Mouse (Mus musculus) lung, postnatal 4 days (tissue): ENCODE measurements around the gene Vwf.
A peak's percentile ranks its signal among the peaks of the same experiment; 100 is the strongest.

Experiments
- DNase-seq, 2 experiments: peaks; one replicate each; pipeline ENCODE4 v3.0.0; 2021

Gene Vwf

DNA sequence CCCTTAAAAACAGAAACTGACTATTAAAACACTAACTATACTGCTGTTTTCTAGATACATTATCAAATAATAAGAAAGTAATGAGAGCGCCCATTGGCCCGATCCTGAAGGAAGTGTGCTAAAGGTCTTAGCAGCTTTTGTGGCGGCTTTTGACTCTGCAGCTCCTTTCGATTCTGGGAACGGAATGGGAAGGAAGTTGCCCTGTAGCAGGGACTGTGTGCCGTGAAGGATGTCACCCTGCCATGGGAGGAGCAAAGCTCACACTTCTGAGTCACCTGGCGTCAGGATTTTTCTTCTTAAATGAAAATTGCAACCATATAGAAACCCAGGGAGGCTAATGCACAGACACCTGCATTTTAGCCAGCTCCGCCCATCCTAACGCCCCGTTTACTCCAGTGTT, 1.8 kb downstream of the Vwf start:
- DNase-seq: no peak

GRCm38 (mm10) chr6:125550172-125550571, 3.6 kb downstream of the Vwf start:
- DNase-seq: no peak

DNA sequence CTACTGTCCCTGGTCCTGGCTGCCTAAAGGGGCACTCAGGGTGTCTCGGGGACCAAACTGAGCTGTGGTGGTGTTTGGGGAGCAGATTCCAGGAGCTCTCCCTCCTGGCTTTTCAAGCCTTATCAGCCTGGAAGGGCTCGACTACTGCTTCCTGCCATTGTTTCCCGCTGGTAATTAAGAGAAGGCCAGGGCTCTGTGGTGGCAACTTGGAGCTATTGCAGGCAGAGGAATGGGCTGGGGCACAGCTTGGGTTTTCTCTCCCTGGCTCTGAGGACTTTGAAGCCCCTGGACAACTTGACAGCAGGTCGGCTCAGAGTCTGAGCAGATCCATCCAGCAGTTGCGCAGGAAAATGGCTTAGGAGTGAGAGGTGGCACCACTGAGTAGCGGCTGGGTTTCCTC, 6.2 kb downstream of the Vwf start:
- peak; percentile 46 to 47 for DNase-seq

GRCm38 (mm10) chr6:125553551-125553950, 7.0 kb downstream of the Vwf start:
- DNase-seq: no peak

- no peak for DNase-seq
Measured at GRCm38 (mm10) chr6:125558831-125559230, 12.3 kb downstream of the Vwf start.

GRCm38 (mm10) chr6:125561031-125561430, 14.5 kb downstream of the Vwf start:
- no peak for DNase-seq

- no peak for DNase-seq
Measured at GRCm38 (mm10) chr6:125561521-125561920, 14.9 kb downstream of the Vwf start.

DNA sequence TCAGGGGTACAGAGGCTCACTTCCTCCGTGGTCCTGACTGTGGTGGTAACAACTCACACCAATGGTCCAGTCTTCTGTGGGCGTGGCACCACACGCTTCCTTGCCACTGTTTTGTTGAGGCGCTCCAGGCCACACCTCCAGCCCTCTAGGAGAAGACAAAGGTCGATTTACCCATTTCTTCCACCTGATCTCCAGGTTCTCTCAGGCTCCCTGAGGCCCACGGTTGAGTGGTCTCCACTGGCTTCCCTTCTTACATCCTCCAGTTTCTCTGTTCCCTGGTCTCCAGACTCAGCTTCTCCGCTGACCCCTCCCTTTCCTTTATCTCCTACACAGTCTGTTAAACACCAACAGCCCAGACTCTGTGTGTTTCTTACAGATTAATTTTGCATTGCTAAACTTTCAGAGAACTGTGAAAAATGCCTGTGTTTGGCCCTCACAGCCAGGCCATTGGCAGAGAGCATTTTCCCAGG, 18.3 kb downstream of the Vwf start:
- peak in 1 of 2 experiments; percentile 6 for DNase-seq

- DNase-seq: no peak
Measured at GRCm38 (mm10) chr6:125565326-125565725, 18.8 kb downstream of the Vwf start.

DNA sequence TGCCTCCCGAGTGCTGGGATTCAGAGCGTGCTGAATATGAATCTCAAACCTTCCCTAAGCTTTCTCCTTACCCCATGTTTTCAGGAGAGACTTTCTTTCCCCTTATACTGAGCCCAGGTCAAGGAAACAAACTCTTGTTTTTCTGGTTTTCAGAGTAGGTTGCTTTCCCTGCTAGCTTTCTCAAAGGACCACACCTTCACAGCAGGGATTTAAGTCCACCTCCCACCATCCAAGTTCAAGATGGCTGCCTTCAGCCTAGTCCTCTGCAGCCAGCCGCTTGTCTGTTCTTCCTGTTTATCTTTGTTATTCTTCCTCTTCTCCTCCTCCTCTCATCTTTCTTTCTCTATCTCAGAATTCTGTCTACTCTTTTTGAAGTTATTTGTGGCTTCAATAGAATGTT, 20.1 kb downstream of the Vwf start:
- no peak for DNase-seq

GRCm38 (mm10) chr6:125568381-125568780, 21.8 kb downstream of the Vwf start:
- DNase-seq: peak in 1 of 2 experiments; percentile 11

GRCm38 (mm10) chr6:125572291-125573188, 26.0 kb downstream of the Vwf start:
- DNase-seq: peak; percentile 88 to 93

DNA sequence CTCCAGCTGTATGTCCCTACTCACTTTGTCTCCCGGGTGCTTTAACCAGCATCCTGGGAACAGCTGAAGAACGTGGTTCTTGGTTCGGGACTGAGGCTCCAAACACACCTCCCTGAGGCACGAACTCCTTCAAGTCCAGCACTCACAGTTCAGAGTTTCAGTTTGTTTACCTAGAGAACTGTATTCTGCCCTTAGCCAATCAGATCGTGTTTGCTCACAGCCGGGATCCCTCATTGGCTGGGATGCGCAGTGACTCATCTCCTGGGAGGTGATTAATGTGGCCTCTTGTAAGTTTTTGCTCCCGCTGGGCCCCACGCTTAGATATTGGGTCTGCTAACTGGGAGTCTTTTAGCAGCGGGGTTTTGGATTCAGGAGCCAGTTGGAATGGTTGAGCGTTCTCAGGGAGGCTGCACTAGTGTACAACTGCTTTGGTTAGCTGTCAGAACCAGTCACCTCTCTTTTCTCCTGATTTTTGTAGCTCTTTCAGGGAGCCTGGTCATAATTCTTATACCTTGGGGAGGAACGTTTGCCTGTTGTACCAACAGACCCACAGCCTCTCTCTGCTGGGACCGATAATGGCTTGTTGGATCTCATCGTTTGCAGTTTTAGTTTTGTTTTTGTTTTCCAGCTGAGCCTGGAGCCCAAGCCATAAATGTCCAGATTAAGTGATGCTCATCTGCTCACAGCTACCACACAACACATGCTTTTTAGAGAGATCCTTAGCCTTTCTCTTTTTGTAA, 26.8 kb downstream of the Vwf start:
- peak; percentile 86 to 88 for DNase-seq

DNA sequence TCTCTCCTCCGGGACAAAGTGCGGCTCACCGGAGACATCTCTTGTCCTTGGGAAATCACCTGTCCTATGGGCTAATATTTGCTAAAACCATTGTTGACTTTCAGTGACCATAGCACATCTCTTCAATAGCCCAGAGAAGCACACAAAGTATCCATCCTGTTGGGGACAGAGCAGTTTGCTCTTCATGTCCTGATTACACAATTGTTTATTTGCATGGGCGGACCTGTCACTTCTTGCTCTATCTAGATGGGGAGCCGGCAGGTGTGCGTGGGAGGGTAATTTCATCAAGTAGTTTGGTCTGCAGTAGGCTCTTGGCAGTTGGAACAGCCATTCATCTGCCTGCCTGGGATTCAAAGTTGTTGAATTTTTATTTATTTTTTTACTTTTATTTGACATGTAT, 28.5 kb downstream of the Vwf start:
- no peak for DNase-seq

DNA sequence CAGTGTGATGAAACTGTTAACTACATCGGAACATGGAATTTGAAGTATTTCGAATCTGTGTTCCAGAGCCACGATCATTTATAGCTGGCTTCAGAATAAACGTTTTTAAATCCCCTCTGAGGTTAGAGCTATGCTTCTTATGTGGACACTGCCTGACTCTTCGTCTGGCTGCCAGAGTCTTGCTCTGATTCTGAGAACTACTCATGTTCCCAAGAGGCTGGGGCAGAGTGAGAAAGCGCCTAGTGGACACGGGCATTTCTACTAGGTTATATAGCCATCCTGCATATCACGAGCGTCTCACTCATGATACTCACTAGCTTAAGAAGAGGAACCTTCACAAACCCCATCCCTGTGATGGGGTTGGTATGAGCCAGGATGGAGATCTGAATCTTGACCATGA, 30.7 kb downstream of the Vwf start:
- DNase-seq: no peak

DNA sequence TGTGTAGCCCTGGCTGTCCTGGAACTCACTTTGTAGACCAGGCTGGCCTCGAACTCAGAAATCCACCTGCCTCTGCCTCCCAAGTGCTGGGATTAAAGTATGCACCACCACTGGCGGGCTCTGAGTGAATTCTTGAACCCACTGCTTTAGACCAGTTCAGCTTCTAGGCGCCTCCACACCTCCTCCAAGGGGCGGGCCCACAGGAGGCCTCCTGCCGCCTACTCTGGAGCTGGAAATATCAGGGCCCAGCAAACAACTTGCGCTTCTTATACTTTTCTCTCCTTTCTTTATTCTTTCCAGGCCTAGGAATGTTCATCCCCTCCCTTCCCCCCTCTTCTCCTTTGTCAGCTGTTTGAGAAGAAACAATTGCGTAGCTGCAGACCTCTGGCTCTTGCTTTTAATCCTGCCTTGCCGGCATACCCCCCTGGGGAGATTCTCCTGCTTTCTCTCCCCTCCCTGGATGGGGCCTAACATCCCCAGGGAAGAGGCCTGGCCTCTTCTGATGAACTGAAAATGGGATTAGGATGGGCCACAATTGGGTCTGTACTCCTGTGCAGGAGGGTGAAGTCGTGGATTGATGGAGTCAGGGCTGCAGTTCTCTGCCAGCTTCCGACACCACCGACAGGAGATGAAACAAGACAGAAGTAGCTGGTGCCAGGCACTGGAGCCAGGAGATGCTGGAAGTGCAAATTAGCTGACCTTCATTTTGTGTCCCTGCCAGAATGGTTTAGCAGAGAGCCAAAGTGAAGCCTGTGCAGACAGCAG, 31.5 kb downstream of the Vwf start:
- no peak for DNase-seq

GRCm38 (mm10) chr6:125578647-125579011, 32.1 kb downstream of the Vwf start:
- DNase-seq: no peak

GRCm38 (mm10) chr6:125579864-125580263, 33.3 kb downstream of the Vwf start:
- DNase-seq: no peak

DNA sequence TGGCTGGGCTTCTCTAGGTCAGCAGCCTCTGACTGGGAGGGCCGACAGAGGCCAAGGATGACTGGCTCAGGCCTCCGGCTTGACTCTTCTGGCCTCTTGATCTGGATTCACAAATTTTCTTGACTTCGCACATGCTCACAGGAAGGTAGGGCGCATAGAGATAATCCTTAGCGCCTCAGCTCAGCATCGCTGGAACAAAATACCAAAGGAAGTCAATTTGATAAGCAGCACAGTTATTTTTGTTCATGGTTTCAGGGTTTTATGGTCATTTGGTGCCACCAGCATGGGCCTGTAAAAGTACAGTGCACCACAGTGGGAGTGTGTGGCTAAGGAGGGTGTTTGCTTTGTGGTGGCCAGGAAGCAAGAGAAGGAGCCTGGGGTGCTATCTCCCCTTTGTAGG, 37.1 kb downstream of the Vwf start:
- no peak for DNase-seq

GRCm38 (mm10) chr6:125584266-125584665, 37.7 kb downstream of the Vwf start:
- DNase-seq: no peak

GRCm38 (mm10) chr6:125585579-125585978, 39.0 kb downstream of the Vwf start:
- no peak for DNase-seq

GRCm38 (mm10) chr6:125586042-125586566, 39.5 kb downstream of the Vwf start:
- DNase-seq: no peak

DNA sequence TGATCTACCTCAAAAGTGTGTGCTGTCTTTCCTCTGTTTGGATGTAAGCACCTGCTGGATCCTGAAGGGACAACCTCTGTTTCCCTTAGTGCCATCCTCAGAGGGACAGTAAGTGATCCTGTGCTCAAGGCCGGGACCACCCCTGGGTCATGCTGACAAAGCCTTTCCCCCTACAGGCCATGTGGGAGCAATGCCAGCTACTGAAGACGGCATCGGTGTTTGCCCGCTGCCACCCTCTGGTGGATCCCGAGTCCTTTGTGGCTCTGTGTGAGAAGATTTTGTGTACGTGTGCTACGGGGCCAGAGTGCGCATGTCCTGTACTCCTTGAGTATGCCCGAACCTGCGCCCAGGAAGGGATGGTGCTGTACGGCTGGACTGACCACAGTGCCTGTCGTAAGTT, 41.7 kb downstream of the Vwf start:
- DNase-seq: no peak
